Mouse (Mus musculus) cerebellum, adult 9-11 months (tissue): ENCODE measurements around the gene Unc119.

ENCODE experiments used
- DNase-seq: peaks from one replicate; pipeline ENCODE4 v3.0.0; 2022

Unc119 gene

DNA sequence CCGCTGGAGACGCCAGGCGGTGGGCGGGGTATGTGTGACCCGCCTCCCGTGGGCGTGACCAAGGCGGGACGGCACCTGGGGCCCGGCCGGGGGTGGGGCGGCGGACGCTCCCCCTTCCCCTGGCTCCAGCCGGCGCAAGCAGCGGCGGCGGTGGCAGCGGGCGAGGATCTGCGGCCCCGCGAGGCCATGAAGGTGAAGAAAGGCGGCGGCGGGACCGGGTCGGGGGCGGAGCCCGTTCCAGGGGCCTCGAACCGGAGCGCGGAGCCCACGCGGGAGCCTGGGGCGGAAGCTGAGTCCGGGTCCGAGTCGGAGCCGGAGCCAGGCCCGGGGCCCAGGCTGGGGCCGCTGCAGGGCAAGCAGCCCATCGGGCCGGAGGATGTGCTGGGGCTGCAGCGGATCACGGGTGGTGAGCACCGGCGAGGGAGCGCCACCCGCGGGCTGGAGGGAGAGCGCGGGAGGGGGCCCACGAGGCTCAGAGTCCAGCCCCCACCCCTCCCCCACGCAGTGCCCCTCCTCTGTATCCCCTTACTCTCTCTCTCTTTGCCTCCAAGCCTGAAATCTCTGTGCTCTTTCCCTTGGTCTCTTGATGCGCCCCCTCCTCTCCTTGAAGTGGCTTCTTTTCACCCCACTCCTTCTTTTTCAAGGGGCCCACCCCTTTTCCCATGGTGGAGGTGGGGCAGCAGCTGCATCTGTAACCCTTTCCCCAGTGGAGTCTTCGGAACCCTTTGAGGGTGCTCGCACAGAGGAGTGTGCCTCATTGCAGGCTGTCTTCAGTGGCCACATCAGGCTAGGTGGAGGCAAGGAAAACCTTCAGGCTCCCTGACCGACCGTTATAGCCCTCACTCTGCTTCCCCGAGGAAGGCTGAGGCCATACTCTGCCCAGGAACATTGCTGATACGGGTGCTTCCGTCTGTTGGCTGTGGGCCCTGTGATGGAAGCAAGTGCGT is at the start of gene Unc119:
TSS of gene Unc119 (plus strand) at position 102 of the 947 bp plus-strand sequence.
- peak; percentile 78 for DNase-seq

DNA sequence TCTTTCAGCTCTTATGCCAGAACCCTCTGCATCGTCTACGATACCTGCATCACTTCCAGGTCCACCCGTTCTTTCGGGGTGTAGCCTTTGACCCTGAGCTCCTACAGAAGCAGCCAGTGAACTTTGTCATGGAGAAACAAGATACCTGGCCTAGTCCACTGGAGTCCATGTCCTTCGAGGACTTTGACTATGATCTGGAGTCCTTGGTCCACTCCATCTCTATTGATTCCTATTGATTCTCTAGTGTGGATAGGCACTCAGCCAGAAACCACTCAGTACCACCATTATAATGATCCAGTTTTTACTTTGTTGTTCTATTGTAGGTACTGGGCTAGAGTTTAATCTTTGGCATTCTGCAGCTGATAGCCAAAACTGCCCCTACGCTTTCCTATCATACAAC is 48.7 kb upstream of the Unc119 start:
- DNase-seq, result no peak

DNA sequence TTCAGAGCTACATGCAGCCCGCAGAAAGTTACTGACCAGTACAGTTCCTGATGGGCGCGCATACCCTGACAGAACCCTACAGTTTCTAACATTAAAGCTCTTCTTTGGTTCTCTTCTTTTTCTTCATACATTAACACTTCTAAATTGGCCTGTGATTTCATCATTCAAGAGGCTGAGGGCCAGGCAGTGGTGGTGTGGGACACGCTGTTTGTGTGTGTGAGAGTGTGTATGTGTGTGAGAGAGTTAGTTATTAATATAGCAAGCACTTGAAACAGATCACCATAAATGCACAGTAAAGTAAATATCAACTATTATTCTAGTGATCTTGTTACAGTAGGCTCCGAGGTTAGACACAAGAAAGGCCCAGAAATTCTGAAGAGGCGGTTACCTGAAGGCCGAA is 42.4 kb upstream of the Unc119 start:
- no peak for DNase-seq

- peak; percentile 86 for DNase-seq
Measured at GRCm38 (mm10) chr11:78301357-78302084, 41.8 kb upstream of the Unc119 start, which contains the start of gene Spag5. Gene Spag5, plus strand, starts transcription at chr11:78301529.

DNA sequence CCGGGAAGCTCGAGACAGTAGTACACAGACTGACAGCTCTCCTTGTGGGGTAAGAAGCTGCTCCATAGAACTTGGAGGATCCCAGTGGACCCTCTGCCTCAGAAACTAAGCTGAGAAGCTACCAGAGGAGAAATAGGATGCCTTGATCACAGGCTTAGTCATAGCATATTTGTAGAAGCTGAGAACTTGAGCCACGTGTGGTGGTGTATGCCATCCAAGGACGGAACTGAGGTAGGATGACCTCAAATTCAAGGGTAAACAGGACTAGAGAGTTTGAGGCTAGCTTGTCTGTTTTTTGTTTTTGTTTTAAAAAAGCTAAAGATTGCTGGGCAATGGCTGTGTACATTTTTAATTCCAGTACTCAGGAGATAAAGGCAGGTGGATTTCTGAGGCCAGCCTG is 38.0 kb upstream of the Unc119 start:
- DNase-seq, result no peak

GRCm38 (mm10) chr11:78310861-78311511 is 32.3 kb upstream of the Unc119 start:
- DNase-seq, result no peak

- DNase-seq, result no peak
Measured at GRCm38 (mm10) chr11:78313662-78314061, 29.6 kb upstream of the Unc119 start.

- no peak for DNase-seq
Measured at GRCm38 (mm10) chr11:78318411-78318810, 24.9 kb upstream of the Unc119 start.

- DNase-seq, result no peak
Measured at GRCm38 (mm10) chr11:78322076-78322831, 21.0 kb upstream of the Unc119 start.

DNA sequence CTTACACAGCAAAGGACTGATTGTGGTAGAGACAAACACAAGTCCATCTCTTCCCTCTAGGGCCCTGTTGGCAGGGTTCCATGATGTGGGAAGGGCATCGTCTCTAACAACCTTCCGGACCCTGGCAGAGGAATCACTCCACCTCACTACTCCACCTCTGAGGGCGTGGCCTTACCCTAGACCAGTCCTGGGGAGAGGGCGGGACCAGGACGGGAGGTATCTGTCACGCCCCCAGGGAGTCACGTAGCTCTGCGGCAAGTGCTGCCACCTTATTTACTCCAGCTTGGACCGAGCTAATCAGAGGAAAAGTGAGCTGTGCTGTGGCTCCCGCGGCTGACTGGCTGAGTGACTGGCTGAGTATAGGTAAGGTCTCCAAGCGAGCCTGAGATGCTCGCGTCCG is 20.4 kb upstream of the Unc119 start, which contains the start of gene Aldoc:
TSS of gene Aldoc (plus strand) at position 109 of the 400 bp plus-strand sequence.
- DNase-seq, result peak; percentile 96

- DNase-seq, result peak; percentile 73
Measured at GRCm38 (mm10) chr11:78324000-78324785, 19.1 kb upstream of the Unc119 start.

DNA sequence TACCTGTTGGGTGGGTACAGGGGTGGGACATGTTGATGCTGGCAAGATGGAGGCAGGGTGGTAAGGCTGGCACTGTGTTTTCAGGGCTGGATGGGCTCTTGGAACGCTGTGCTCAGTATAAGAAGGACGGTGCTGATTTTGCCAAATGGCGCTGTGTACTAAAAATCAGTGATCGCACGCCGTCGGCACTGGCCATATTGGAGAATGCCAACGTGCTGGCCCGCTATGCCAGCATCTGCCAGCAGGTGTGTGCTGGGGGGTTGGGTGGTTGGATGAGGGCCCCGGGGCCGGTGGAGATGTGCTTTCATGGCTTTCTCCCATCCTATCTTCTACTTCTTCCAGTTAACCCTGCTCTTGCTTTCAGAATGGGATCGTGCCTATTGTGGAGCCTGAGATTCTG is 18.3 kb upstream of the Unc119 start:
- DNase-seq, result peak; percentile 59

- no peak for DNase-seq
Measured at GRCm38 (mm10) chr11:78327215-78327614, 16.1 kb upstream of the Unc119 start.

DNA sequence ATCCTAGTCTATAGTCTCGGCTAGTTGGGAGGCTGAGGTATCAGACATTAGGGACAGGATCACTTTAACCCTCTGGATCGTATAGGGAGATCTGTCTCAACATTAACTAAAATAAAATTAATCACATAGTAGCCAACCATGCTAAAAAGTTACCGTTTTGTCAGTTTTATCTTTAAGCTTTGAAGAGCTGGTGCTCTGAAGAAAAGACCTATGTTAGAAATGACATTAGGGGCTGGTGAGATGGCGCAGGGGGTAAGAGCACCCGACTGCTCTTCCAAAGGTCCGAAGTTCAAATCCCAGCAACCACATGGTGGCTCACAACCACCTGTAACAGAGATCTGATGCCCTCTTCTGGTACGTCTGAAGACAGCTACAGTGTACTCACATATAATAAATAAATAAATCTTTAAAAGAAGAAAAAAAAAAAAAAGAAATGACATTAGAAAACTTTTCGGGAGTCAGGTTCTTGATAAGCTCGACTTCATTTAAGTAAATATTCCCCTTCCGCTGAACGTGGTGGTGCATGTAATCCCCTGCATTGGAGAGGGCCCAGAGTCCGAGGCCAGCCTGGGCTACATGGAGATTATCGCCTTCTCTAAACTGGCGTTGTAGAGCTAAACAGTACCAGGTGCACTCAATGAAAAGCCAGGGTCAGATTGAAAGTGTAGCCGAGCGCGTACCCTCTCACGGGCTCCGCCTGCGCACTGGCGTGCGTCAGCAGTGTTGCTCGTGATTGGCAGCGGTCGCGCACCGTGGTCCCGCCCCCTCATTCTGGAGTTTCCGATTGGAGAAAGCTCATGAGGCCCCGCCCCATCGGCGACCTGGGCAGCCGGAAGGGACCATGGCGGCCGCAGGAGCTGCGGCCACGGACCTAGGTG is 15.4 kb upstream of the Unc119 start, which contains the start of gene Pigs:
TSS of gene Pigs (plus strand) at position 782 of the 878 bp plus-strand sequence.
- DNase-seq, result peak; percentile 97

DNA sequence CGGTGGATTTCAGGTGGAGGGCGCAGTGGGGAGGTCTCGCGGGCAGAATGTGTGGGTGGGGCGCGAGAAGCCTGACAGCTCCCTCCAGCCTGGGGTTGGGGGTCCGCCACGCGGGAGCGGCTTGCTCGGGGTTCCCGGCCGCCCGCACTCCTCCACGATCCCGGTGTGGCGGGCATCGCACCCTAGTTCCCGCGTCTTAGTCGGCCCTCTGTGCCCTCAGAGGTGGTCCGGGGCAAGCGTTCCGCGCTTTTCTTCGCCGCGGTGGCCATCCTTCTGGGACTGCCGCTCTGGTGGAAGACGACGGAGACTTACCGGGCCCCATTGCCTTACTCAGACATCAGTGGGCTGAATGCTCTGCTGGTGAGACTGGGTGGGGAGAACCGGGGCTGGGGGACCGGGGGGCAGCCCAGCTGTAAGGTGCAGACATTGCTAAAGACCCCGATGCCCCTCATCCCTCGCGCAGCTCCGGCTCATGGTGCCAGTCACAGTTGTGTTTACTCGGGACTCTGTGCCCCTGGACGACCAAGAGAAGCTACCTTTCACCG is 14.7 kb upstream of the Unc119 start:
- no peak for DNase-seq

- no peak for DNase-seq
Measured at GRCm38 (mm10) chr11:78332676-78333075, 10.6 kb upstream of the Unc119 start.

- no peak for DNase-seq
Measured at GRCm38 (mm10) chr11:78333992-78334391, 9.3 kb upstream of the Unc119 start.

DNA sequence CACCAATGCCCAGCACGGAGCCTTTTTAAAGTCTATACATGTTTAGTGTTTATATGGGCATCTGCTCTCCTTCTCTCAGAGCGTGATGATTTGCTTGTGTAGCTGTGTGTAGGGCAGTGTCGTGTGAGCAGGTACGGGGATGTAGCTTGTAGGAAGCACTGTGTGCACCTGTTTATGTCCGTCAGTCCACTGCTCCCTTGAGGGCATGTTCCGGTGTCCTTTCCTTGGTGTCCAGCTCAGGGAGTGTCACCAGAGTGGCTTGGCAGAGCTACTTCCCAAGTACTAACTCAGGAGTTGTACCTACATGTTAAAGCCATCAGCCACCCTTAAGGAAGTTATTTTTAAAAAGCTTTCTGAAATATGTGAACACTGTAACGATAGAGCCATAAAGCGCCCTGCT is 6.2 kb upstream of the Unc119 start:
- no peak for DNase-seq

DNA sequence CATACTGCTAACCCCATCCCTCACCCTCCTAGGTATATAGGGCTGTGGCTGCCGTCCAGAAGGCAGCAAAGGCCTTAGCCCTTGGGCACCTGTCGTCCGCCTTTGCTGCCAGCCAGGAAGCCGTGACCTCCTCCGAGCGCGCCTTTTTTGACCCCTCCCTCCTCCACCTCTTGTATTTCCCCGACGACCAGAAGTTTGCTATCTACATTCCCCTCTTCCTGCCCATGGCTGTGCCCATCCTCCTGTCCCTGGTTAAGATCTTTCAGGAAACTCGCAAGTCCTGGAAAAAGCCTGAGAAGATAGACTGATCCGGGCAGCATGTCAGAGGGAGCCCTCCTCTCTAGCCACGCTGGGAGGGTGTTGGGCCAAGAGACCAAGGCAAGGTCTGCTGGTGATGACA is 1.6 kb upstream of the Unc119 start:
- no peak for DNase-seq

GRCm38 (mm10) chr11:78344328-78344889 is 1.1 kb downstream of the Unc119 start:
- DNase-seq, result peak; percentile 28
